Comparison of ENCODE assay signal across 8 mouse cellular contexts in genomic region chr13:23450398-23450797, GRCm38 (mm10). TPM values are rescaled to one million over a fixed set of nuclear protein-coding genes. Genes with fewer than 3 reads are reported as not detected.
DNase-seq lines count a peak whose midpoint lies in the region; ATAC-seq lines count a peak whose summit lies in the region.

No protein-coding gene starts in this region.

- intact Hi-C loops in gastrocnemius, postnatal 14 days (cut with DNase I; ENCODE audit: low total_unique reads), result loop anchor here (5.0 kb wide), 1 partner anchor 67 kb away; no protein-coding TSS in a partner anchor
- intact Hi-C loops in left cerebral cortex, postnatal 25 days (cut with DNase I), result no loop called here

- DNase-seq in adrenal gland, adult 2 months, result peak; percentile 93
- peak; percentile 98 for DNase-seq in embryo, embryonic 10.5 days (ENCODE audit: low spot score)
- peak; percentile 63 for DNase-seq in gastrocnemius, postnatal 14 days
- DNase-seq in left cerebral cortex, postnatal 25 days (ENCODE audit: low spot score in 2 of 2), result peak; percentile 93 to 96
- DNase-seq in right cerebral cortex, postnatal 36 days (ENCODE audit: low spot score in 2 of 2), result peak; percentile 83 to 87
- peak; percentile 91 for DNase-seq in yolk sac, embryonic 10.5 days (ENCODE audit: low spot score)

- peak overlapping the region; percentile 63 for H3K4me2 ChIP-seq in intestine, embryonic 16.5 days (ENCODE audit: low read depth, low read length)

- WGBS in intestine, embryonic 16.5 days, result under 1% methylated on average over 15 of the region's 15 CpGs

- peak overlapping the region; percentile 60 for H3K9ac ChIP-seq in intestine, embryonic 16.5 days (ENCODE audit: low read depth, low read length)

- no peaks in the 10 kb centered on the region for H3K27me3 ChIP-seq in intestine, embryonic 16.5 days (replicated peaks; ENCODE audit: control insufficient read depth, insufficient read depth, low read length)

- H3K36me3 ChIP-seq in intestine, embryonic 16.5 days (ENCODE audit: control insufficient read depth, insufficient read depth, low read length), result no peaks in the 10 kb centered on the region

- H3K9me3 ChIP-seq in intestine, embryonic 16.5 days (ENCODE audit: control insufficient read depth, low read length), result no peaks in the 10 kb centered on the region

- ATAC-seq in intestine, embryonic 16.5 days, result 0 out of 2 replicates have a peak, but pooled peaks have one; percentile 19
- peak; percentile 31 for ATAC-seq in megakaryocyte progenitor cell, adult 5-6 weeks (replicated peaks; ENCODE audit: poor library complexity)

- H3K4me3 ChIP-seq in intestine, embryonic 16.5 days (ENCODE audit: low read length), result peak overlapping the region; percentile 57

- no peaks in the 10 kb centered on the region for H3K4me1 ChIP-seq in intestine, embryonic 16.5 days (ENCODE audit: control insufficient read depth, insufficient read depth, low read length)

- 0 out of 2 replicates have a peak overlapping the region, but pooled peaks have one; percentile 39 for H3K27ac ChIP-seq in intestine, embryonic 16.5 days (ENCODE audit: low read length)

RNA-seq across cellular contexts. Expression of gene Btn1a1, which starts 15.3 kb away (rescaled TPM):
- not detected for total RNA-seq in adrenal gland, adult 2 months (2021)
- polyA plus RNA-seq in adrenal gland, adult 2 months (2012; rRNA removed), result not detected in 2 replicates
- not detected for total RNA-seq in gastrocnemius, postnatal 14 days (2021)
- polyA plus RNA-seq in intestine, embryonic 16.5 days (2015; fragmentation: Nextera tagmentation; extraction: Ambion mirVana), result 0.07 and 0.11 TPM in 2 replicates
- not detected for total RNA-seq in left cerebral cortex, postnatal 25 days (2021)
- not detected in 2 replicates for total RNA-seq in megakaryocyte progenitor cell, adult 5-6 weeks (2015)
- not detected in 2 replicates for total RNA-seq in megakaryocyte progenitor cell, adult 5-6 weeks (2017)

RNA-seq across cellular contexts. Expression of gene Abt1, which starts 26.7 kb away (rescaled TPM):
- 1 to 10 TPM; 7.0 to 8.5 TPM for total RNA-seq in adrenal gland, adult 2 months (2021)
- polyA plus RNA-seq in adrenal gland, adult 2 months (2012; rRNA removed), result 1.1 TPM in 2 replicates
- total RNA-seq in gastrocnemius, postnatal 14 days (2021), result 1 to 10 TPM; 4.5 to 4.7 TPM
- 10.2 and 11.2 TPM in 2 replicates for polyA plus RNA-seq in intestine, embryonic 16.5 days (2015; fragmentation: Nextera tagmentation; extraction: Ambion mirVana)
- 1 to 10 TPM; 8.3 to 8.9 TPM for total RNA-seq in left cerebral cortex, postnatal 25 days (2021)
- total RNA-seq in megakaryocyte progenitor cell, adult 5-6 weeks (2015), result 7.1 and 7.4 TPM in 2 replicates
- 9.5 and 11.0 TPM in 2 replicates for total RNA-seq in megakaryocyte progenitor cell, adult 5-6 weeks (2017)

RNA-seq across cellular contexts. Expression of gene Btn2a2, which starts 38.3 kb away (rescaled TPM):
- total RNA-seq in adrenal gland, adult 2 months (2021), result not detected
- polyA plus RNA-seq in adrenal gland, adult 2 months (2012; rRNA removed), result not detected in 2 replicates
- not detected for total RNA-seq in gastrocnemius, postnatal 14 days (2021)
- polyA plus RNA-seq in intestine, embryonic 16.5 days (2015; fragmentation: Nextera tagmentation; extraction: Ambion mirVana), result 0.12 TPM in 2 replicates
- total RNA-seq in left cerebral cortex, postnatal 25 days (2021), result 1 to 10 TPM; 1.1 to 1.3 TPM
- not detected in 2 replicates for total RNA-seq in megakaryocyte progenitor cell, adult 5-6 weeks (2015)
- total RNA-seq in megakaryocyte progenitor cell, adult 5-6 weeks (2017), result 0.17 TPM in 1 of 2 replicates, not detected in the other

Comparison
In these comparisons a context has a peak if more than half of its experiments do, and no peak if none do; other contexts are left out.
1. Peak in every context shown above with its lines: DNase-seq, ATAC-seq, H3K4me3 ChIP-seq and H3K27ac ChIP-seq.